Mouse (Mus musculus) embryonic facial prominence, embryonic 13.5 days (tissue): ENCODE results near the gene Hsh2d. TPM values are rescaled to one million over a fixed set of nuclear protein-coding genes. Genes with fewer than 3 reads are reported as not detected.

Experiments
- ATAC-seq: fragments of 200-750 bp; cut with Nextera tagmentation; 2 replicates; pipeline ENCODE4 v1.8.0; 2017; ENCODE audit warnings: low read depth; ENCODE audit not compliant: insufficient number of reproducible peaks, insufficient read depth, low FRiP score, low TSS enrichment
- H3K27ac ChIP-seq: fragments of 300-500 bp; sonication (generic); 2 replicates; pipeline ENCODE4 v1.5.1; 2015; ENCODE audit warnings: moderate library complexity, mild to moderate bottlenecking, inconsistent platforms
- H3K27me3 ChIP-seq: fragments of 300-500 bp; sonication (generic); 2 replicates; pipeline ENCODE4 v1.6.1; 2015; ENCODE audit warnings: mild to moderate bottlenecking, inconsistent platforms
- H3K36me3 ChIP-seq: fragments of 300-500 bp; sonication (generic); 2 replicates; pipeline ENCODE4 v1.6.1; 2015; ENCODE audit warnings: mild to moderate bottlenecking, inconsistent platforms
- H3K4me1 ChIP-seq: fragments of 300-500 bp; sonication (generic); 2 replicates; pipeline ENCODE4 v1.6.1; 2015; ENCODE audit warnings: inconsistent platforms
- H3K4me2 ChIP-seq: fragments of 300-500 bp; sonication (generic); 2 replicates; pipeline ENCODE4 v1.6.1; 2015; ENCODE audit warnings: moderate library complexity, mild to moderate bottlenecking, inconsistent platforms
- H3K4me3 ChIP-seq: fragments of 300-500 bp; sonication (generic); 2 replicates; pipeline ENCODE4 v1.5.1; 2015; ENCODE audit warnings: mild to moderate bottlenecking, inconsistent platforms
- H3K9ac ChIP-seq: fragments of 300-500 bp; sonication (generic); 2 replicates; pipeline ENCODE4 v1.6.1; 2015; ENCODE audit warnings: mild to moderate bottlenecking, inconsistent platforms
- H3K9me3 ChIP-seq: fragments of 300-500 bp; sonication (generic); 2 replicates; pipeline ENCODE4 v1.6.1; 2016; ENCODE audit warnings: inconsistent platforms
- WGBS: fragments of 180-500 bp; shearing (Covaris S2); methylation state at CpG from one replicate; pipeline ENCODE4 v1.1.7; 2015; ENCODE audit warnings: mixed read lengths; 5-methylcytosine and 5-hydroxymethylcytosine counted together
- polyA plus RNA-seq: library from polyadenylated mRNA; unstranded; fragments of >200 nt; fragmentation: Nextera tagmentation; extraction: Ambion mirVana; gene quantifications from 2 replicates; pipeline ENCODE4 v1.2.1, GENCODE M21; 2015

Gene Hsh2d
- polyA plus RNA-seq, 1 experiment from 2014 or later: not detected

- no peak for ATAC-seq
- Histone ChIP-seq H3K4me1 (no peaks in the 10 kb centered on the region), H3K9ac (no peak overlapping the region), H3K27ac (no peak overlapping the region), H3K4me3 (no peak overlapping the region), H3K4me2 (no peak overlapping the region), H3K9me3 (peaks cover 15% of the 10 kb centered on the region), H3K27me3 (no peaks in the 10 kb centered on the region), H3K36me3 (no peaks in the 10 kb centered on the region)
- 62% methylated on average over 8 of the region's 8 CpGs for WGBS
Measured at GRCm38 (mm10) chr8:72197997-72198396, 8.6 kb downstream of the Hsh2d start.

- ATAC-seq: no peak
- Histone ChIP-seq H3K9me3 (peaks cover 6% of the 10 kb centered on the region; the same call in 1 of the 2 replicates), H3K4me1 (no peaks in the 10 kb centered on the region), H3K4me2 (no peak overlapping the region), H3K27me3 (no peaks in the 10 kb centered on the region; the same call in 1 of the 2 replicates), H3K9ac (no peak overlapping the region), H3K4me3 (no peak overlapping the region), H3K36me3 (no peaks in the 10 kb centered on the region), H3K27ac (no peak overlapping the region)
- 77% methylated on average over 1 of the region's 1 CpGs for WGBS
Measured at GRCm38 (mm10) chr8:72208582-72208981, 19.1 kb downstream of the Hsh2d start.

GRCm38 (mm10) chr8:72210222-72210621 is 20.8 kb downstream of the Hsh2d start:
- Histone ChIP-seq H3K4me2 (no peak overlapping the region), H3K27ac (no peak overlapping the region), H3K9me3 (no peaks in the 10 kb centered on the region), H3K36me3 (no peaks in the 10 kb centered on the region), H3K4me1 (no peaks in the 10 kb centered on the region), H3K4me3 (no peak overlapping the region), H3K9ac (no peak overlapping the region), H3K27me3 (peaks cover 5% of the 10 kb centered on the region; the same call in 1 of the 2 replicates)
- 76% methylated on average over 4 of the region's 4 CpGs for WGBS
- ATAC-seq: no peak

GRCm38 (mm10) chr8:72210710-72211109 is 21.3 kb downstream of the Hsh2d start:
- Histone ChIP-seq H3K27me3 (peaks cover 5% of the 10 kb centered on the region; the same call in 1 of the 2 replicates), H3K9ac (no peak overlapping the region), H3K4me1 (no peaks in the 10 kb centered on the region), H3K36me3 (no peaks in the 10 kb centered on the region), H3K4me3 (no peak overlapping the region), H3K4me2 (no peak overlapping the region), H3K9me3 (no peaks in the 10 kb centered on the region), H3K27ac (no peak overlapping the region)
- ATAC-seq: no peak
- 55% methylated on average over 2 of the region's 2 CpGs for WGBS

- no peak for ATAC-seq
- Histone ChIP-seq H3K27ac (no peak overlapping the region), H3K36me3 (no peaks in the 10 kb centered on the region), H3K4me2 (no peak overlapping the region), H3K4me3 (no peak overlapping the region), H3K9ac (no peak overlapping the region), H3K4me1 (no peaks in the 10 kb centered on the region), H3K27me3 (peaks cover 5% of the 10 kb centered on the region; the same call in 1 of the 2 replicates), H3K9me3 (no peaks in the 10 kb centered on the region)
- 77% methylated on average over 1 of the region's 1 CpGs for WGBS
Measured at GRCm38 (mm10) chr8:72211846-72212245, 22.4 kb downstream of the Hsh2d start.

- Histone ChIP-seq H3K9ac (no peak within 1 kb of the TSS), H3K4me1 (no peaks in the 10 kb centered on the region), H3K4me2 (no peak within 1 kb of the TSS), H3K27me3 (peaks cover 5% of the 10 kb centered on the region; the same call in 1 of the 2 replicates), H3K4me3 (no peak within 1 kb of the TSS), H3K27ac (no peak within 1 kb of the TSS), H3K36me3 (no peaks in the 10 kb centered on the region), H3K9me3 (no peaks in the 10 kb centered on the region)
- no peak for ATAC-seq
- WGBS: 52% methylated on average over 4 of the region's 4 CpGs
Measured at GRCm38 (mm10) chr8:72212751-72213150, 23.3 kb downstream of the Hsh2d start, which contains the start of gene Cib3. Gene Cib3, minus strand, starts transcription at chr8:72212837.

GRCm38 (mm10) chr8:72213536-72213935 is 24.1 kb downstream of the Hsh2d start, which contains the start of gene Gm11034:
Gene Gm11034, minus strand, starts transcription at chr8:72213636.
- H3K4me3 ChIP-seq: no peak within 1 kb of the TSS
- no peaks in the 10 kb centered on the region for H3K36me3 ChIP-seq
- H3K9me3 ChIP-seq: no peaks in the 10 kb centered on the region
- 75% methylated on average over 4 of the region's 4 CpGs for WGBS
- H3K9ac ChIP-seq: no peak within 1 kb of the TSS
- no peak within 1 kb of the TSS for H3K4me2 ChIP-seq
- ATAC-seq: no peak
- H3K27me3 ChIP-seq: peaks cover 5% of the 10 kb centered on the region; the same call in 1 of the 2 replicates
- H3K27ac ChIP-seq: no peak within 1 kb of the TSS
- no peaks in the 10 kb centered on the region for H3K4me1 ChIP-seq

GRCm38 (mm10) chr8:72215060-72215459 is 25.6 kb downstream of the Hsh2d start:
- Histone ChIP-seq H3K27me3 (peaks cover 5% of the 10 kb centered on the region; the same call in 1 of the 2 replicates), H3K9ac (no peak overlapping the region), H3K9me3 (no peaks in the 10 kb centered on the region), H3K36me3 (no peaks in the 10 kb centered on the region), H3K4me2 (no peak overlapping the region), H3K27ac (no peak overlapping the region), H3K4me1 (no peaks in the 10 kb centered on the region), H3K4me3 (no peak overlapping the region)
- ATAC-seq: no peak
- WGBS: 41% methylated on average over 2 of the region's 2 CpGs

- 48% methylated on average over 1 of the region's 1 CpGs for WGBS
- no peak for ATAC-seq
- Histone ChIP-seq H3K4me3 (no peak overlapping the region), H3K9me3 (no peaks in the 10 kb centered on the region), H3K36me3 (0 out of 2 replicates have a peak, but pooled peaks cover under 1% of the 10 kb centered on the region), H3K27ac (no peak overlapping the region), H3K4me1 (peaks cover 8% of the 10 kb centered on the region), H3K27me3 (peaks cover 5% of the 10 kb centered on the region; the same call in 1 of the 2 replicates), H3K9ac (no peak overlapping the region), H3K4me2 (no peak overlapping the region)
Measured at GRCm38 (mm10) chr8:72215871-72216270, 26.4 kb downstream of the Hsh2d start.

GRCm38 (mm10) chr8:72218781-72219540 is 29.5 kb downstream of the Hsh2d start:
- Histone ChIP-seq H3K4me3 (peak overlapping the region; percentile 86), H3K27ac (no peak overlapping the region), H3K36me3 (peaks cover 32% of the 10 kb centered on the region), H3K4me1 (peaks cover 13% of the 10 kb centered on the region), H3K27me3 (peaks cover 5% of the 10 kb centered on the region; the same call in 1 of the 2 replicates), H3K4me2 (peak overlapping the region; percentile 77), H3K9me3 (no peaks in the 10 kb centered on the region), H3K9ac (no peak overlapping the region)
- 81% methylated on average over 10 of the region's 10 CpGs for WGBS
- no peak for ATAC-seq

- Histone ChIP-seq H3K36me3 (peaks cover 34% of the 10 kb centered on the region), H3K4me3 (peak within 1 kb of the TSS; percentile 86), H3K4me1 (peaks cover 13% of the 10 kb centered on the region), H3K9ac (peak within 1 kb of the TSS; percentile 86), H3K27me3 (peaks cover 5% of the 10 kb centered on the region; the same call in 1 of the 2 replicates), H3K9me3 (no peaks in the 10 kb centered on the region), H3K4me2 (peak within 1 kb of the TSS; percentile 77), H3K27ac (peak within 1 kb of the TSS; percentile 74)
- WGBS: 19% methylated on average over 39 of the region's 39 CpGs
- peak; percentile 93 for ATAC-seq
Measured at GRCm38 (mm10) chr8:72219541-72220363, 30.3 kb downstream of the Hsh2d start, which contains the start of gene Fam32a. Gene Fam32a, plus strand, starts transcription at chr8:72219730.
